Mouse (Mus musculus) kidney, adult 2 months (tissue): ENCODE data around the gene Msi2. TPM values are rescaled to one million over a fixed set of nuclear protein-coding genes. Genes with fewer than 3 reads are reported as not detected.

Experiments
- DNase-seq: peaks from one replicate; pipeline ENCODE4 v3.0.0; 2021
- H3K27ac ChIP-seq: fragments of 200-500 bp; 2 replicates; pipeline ENCODE4 v1.5.1; 2012; ENCODE audit warnings: low read depth, low read length, control low read depth, inconsistent platforms; ENCODE audit not compliant: insufficient read depth
- H3K27me3 ChIP-seq: fragments of 200-500 bp; replicated peaks from 2 replicates; pipeline ENCODE4 v1.6.1; 2012; ENCODE audit warnings: mild to moderate bottlenecking, moderate library complexity, low read length, inconsistent platforms; ENCODE audit not compliant: control insufficient read depth, insufficient read depth
- H3K36me3 ChIP-seq: fragments of 200-500 bp; 2 replicates; pipeline ENCODE4 v1.6.1; 2012; ENCODE audit warnings: mild to moderate bottlenecking, moderate library complexity, low read length, inconsistent platforms; ENCODE audit not compliant: control insufficient read depth, insufficient read depth
- H3K4me1 ChIP-seq: fragments of 200-500 bp; 2 replicates; pipeline ENCODE4 v1.6.1; 2011; ENCODE audit warnings: low read length; ENCODE audit not compliant: control insufficient read depth, insufficient read depth
- H3K4me3 ChIP-seq: fragments of 200-500 bp; 2 replicates; pipeline ENCODE4 v1.5.1; 2011; ENCODE audit warnings: mild to moderate bottlenecking, low read depth, low read length, control low read depth; ENCODE audit not compliant: insufficient read depth
- CTCF ChIP-seq: fragments of 200-500 bp; conservative IDR thresholded peaks from 2 replicates; pipeline ENCODE4 v1.5.1; 2011; ENCODE audit warnings: low read depth, mild to moderate bottlenecking, control low read depth, low read length, moderate library complexity, mixed read lengths; ENCODE audit not compliant: insufficient read depth, insufficient read length
- POLR2A ChIP-seq: fragments of 200-500 bp; IDR thresholded peaks from one replicate; pipeline ENCODE4 v1.6.1; 2011; ENCODE audit warnings: low read depth, low read length, control low read depth
- WGBS: fragments of 180-500 bp; shearing (Covaris S2); methylation state at CpG from one replicate; pipeline ENCODE4 v1.1.7; 2018; 5-methylcytosine and 5-hydroxymethylcytosine counted together
- polyA plus RNA-seq: library from polyadenylated mRNA; depleted of rRNA; stranded (reverse); fragments of >200 nt; gene quantifications from 2 replicates; pipeline ENCODE4 v1.2.3, GENCODE M21; 2012

Gene Msi2
- polyA plus RNA-seq, 1 experiment, result 43.5 TPM

GRCm38 (mm10) chr11:88718766-88719595 lies 668 bp upstream of the Msi2 start:
- H3K4me1 ChIP-seq, result peaks cover 19% of the 10 kb centered on the region
- DNase-seq, result no peak
- H3K36me3 ChIP-seq, result no peaks in the 10 kb centered on the region
- TF ChIP-seq CTCF (no peak), POLR2A (no peak)
- H3K27ac ChIP-seq, result peak overlapping the region; percentile 50
- 12% methylated on average over 38 of the region's 38 CpGs for WGBS
- no peaks in the 10 kb centered on the region for H3K27me3 ChIP-seq
- H3K4me3 ChIP-seq, result peak overlapping the region; percentile 63

GRCm38 (mm10) chr11:88717644-88718049 lies 666 bp downstream of the Msi2 start:
- Histone ChIP-seq H3K27ac (peak overlapping the region; percentile 87), H3K36me3 (peaks cover under 1% of the 10 kb centered on the region; the same call in 1 of the 2 replicates), H3K27me3 (no peaks in the 10 kb centered on the region), H3K4me1 (peaks cover 19% of the 10 kb centered on the region), H3K4me3 (peak overlapping the region; percentile 63)
- TF ChIP-seq POLR2A, result no peak
- no peak for TF ChIP-seq CTCF
- DNase-seq, result peak; percentile 41
- WGBS, result 1% methylated on average over 28 of the region's 38 CpGs

GRCm38 (mm10) chr11:88717016-88717643 lies 1.2 kb downstream of the Msi2 start:
- under 1% methylated on average over 19 of the region's 19 CpGs for WGBS
- DNase-seq, result peak; percentile 35
- H3K36me3 ChIP-seq, result peaks cover 3% of the 10 kb centered on the region
- H3K27ac ChIP-seq, result peak overlapping the region; percentile 74
- H3K4me1 ChIP-seq, result peaks cover 19% of the 10 kb centered on the region
- no peaks in the 10 kb centered on the region for H3K27me3 ChIP-seq
- TF ChIP-seq CTCF (no peak), POLR2A (no peak)
- peak overlapping the region; percentile 63 for H3K4me3 ChIP-seq

GRCm38 (mm10) chr11:88716061-88716994 lies 2.0 kb downstream of the Msi2 start:
- no peak for TF ChIP-seq CTCF
- TF ChIP-seq POLR2A, result no peak
- Histone ChIP-seq H3K27me3 (no peaks in the 10 kb centered on the region), H3K36me3 (peaks cover 5% of the 10 kb centered on the region), H3K4me1 (peaks cover 19% of the 10 kb centered on the region), H3K4me3 (peak overlapping the region; percentile 85), H3K27ac (peak overlapping the region; percentile 67; the same call in 1 of the 2 replicates)
- WGBS, result 5% methylated on average over 23 of the region's 23 CpGs
- DNase-seq, result peak; percentile 48

GRCm38 (mm10) chr11:88715299-88715698 lies 3.0 kb downstream of the Msi2 start:
- WGBS, result 45% methylated on average over 7 of the region's 7 CpGs
- TF ChIP-seq CTCF (no peak), POLR2A (no peak)
- no peak overlapping the region for H3K27ac ChIP-seq

GRCm38 (mm10) chr11:88714127-88714526 lies 4.2 kb downstream of the Msi2 start:
- peaks cover 11% of the 10 kb centered on the region for H3K4me1 ChIP-seq
- H3K27me3 ChIP-seq, result no peaks in the 10 kb centered on the region
- H3K36me3 ChIP-seq, result peaks cover 5% of the 10 kb centered on the region
- DNase-seq, result no peak
- H3K27ac ChIP-seq, result no peak overlapping the region
- 65% methylated on average over 7 of the region's 7 CpGs for WGBS
- TF ChIP-seq POLR2A (no peak), CTCF (no peak)
- H3K4me3 ChIP-seq, result no peak overlapping the region

More at GRCm38 (mm10) chr11:88715299-88715698, 3.0 kb downstream of the Msi2 start:
- H3K4me3 ChIP-seq, result no peak overlapping the region
- H3K27me3 ChIP-seq, result no peaks in the 10 kb centered on the region
- H3K36me3 ChIP-seq, result peaks cover 5% of the 10 kb centered on the region
- H3K4me1 ChIP-seq, result peaks cover 13% of the 10 kb centered on the region
- no peak for DNase-seq
